Comparison of ENCODE assay signal across 22 mouse cellular contexts in the genomic region with DNA sequence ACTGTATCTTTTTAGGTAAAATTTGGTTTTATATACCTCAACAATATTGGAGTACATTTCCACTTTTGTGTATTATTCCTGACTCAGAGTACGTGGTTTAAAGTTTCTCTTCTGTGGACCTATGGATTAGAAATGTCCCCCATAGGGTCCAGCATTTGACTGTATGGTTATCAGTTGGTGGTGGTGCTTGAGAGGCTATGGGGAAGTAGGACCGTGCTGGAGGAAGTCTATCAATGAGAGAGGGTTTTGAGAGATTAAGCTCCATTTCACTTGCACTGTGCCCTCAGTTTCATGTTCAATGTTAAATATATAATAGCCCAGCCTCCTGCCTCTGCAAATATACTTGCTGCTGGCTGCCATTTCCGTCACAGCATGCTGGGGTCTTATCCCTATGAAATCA. TPM values are rescaled to one million over a fixed set of nuclear protein-coding genes. Genes with fewer than 3 reads are reported as not detected.
A peak's percentile ranks its signal among the peaks of the same experiment; 100 is the strongest.
DNase-seq lines count a peak whose midpoint lies in the region; TF ChIP-seq lines count a peak whose summit lies in the region.
"Had no signal": no experiment of that assay in that cellular context is flagged by ENCODE, and none has a peak within 500 bp of the region (broad histone marks: within the 10 kb centered on the region; RNA-seq: fewer than 3 reads in every experiment).

No protein-coding gene starts in this region.

- no peak for TF ChIP-seq POLR2A in MEL (IDR thresholded peaks at IDR 0.05; ENCODE audit: control insufficient read depth in 1 of 2, insufficient read depth in 1 of 2, low read depth in 1 of 2, low read length in 2 of 2, poor library complexity in 1 of 2)

- H3K27me3 ChIP-seq in MEL (ENCODE audit: control insufficient read depth in 1 of 2, insufficient read depth in 2 of 2, low read length in 2 of 2), result no peaks in the 10 kb centered on the region
- H3K27me3 ChIP-seq: CH12.LX, Patski had no signal

- no peak overlapping the region for H3K4me3 ChIP-seq in MEL (ENCODE audit: control insufficient read depth in 1 of 2, insufficient read depth in 1 of 2, low read depth in 2 of 2, low read length in 2 of 2)

- no peaks in the 10 kb centered on the region for H3K9me3 ChIP-seq in MEL (replicated peaks; ENCODE audit: insufficient read depth, low read length)
- H3K9me3 ChIP-seq: G1E had no signal

- no peak overlapping the region for H3K9ac ChIP-seq in MEL (ENCODE audit: control insufficient read depth, low read depth, low read length, poor library complexity, severe bottlenecking)

- no peak for TF ChIP-seq CTCF in MEL (IDR thresholded peaks at IDR 0.05 in 2 of 3, conservative IDR thresholded peaks at IDR 0.05 in 1 of 3; ENCODE audit: control insufficient read depth in 1 of 3, insufficient read depth in 1 of 3, low read depth in 2 of 3, low read length in 3 of 3, poor library complexity in 1 of 3, severe bottlenecking in 1 of 3)

- peak in 1 of 2 experiments; percentile 77 for TF ChIP-seq EP300 in MEL (IDR thresholded peaks at IDR 0.05; ENCODE audit: low read depth in 1 of 2, low read length in 2 of 2)

- H3K4me1 ChIP-seq in MEL (ENCODE audit: control insufficient read depth in 1 of 2, insufficient read depth in 2 of 2, low read length in 2 of 2), result peaks cover 3 to 4% of the 10 kb centered on the region in 2 experiments; a peak in 1 of 4 replicates

- H3K79me2 ChIP-seq in MEL (ENCODE audit: control insufficient read depth, insufficient read depth, low read length, poor library complexity), result no peaks in the 10 kb centered on the region

- H3K27ac ChIP-seq in MEL (ENCODE audit: control insufficient read depth, low read depth, low read length), result no peak overlapping the region

- TF ChIP-seq RAD21 in MEL (IDR thresholded peaks at IDR 0.05; ENCODE audit: low read depth, low read length), result no peak

- H3K36me3 ChIP-seq in MEL (ENCODE audit: control insufficient read depth in 1 of 2, insufficient read depth in 2 of 2, low read length in 2 of 2), result peaks cover 0 to 5% of the 10 kb centered on the region in 2 experiments; a peak in 2 of 4 replicates
- H3K36me3 ChIP-seq: G1E had no signal

- DNase-seq in MEL (ENCODE audit: low read depth, low spot score), result peak; percentile 78
- peak; percentile 42 for DNase-seq in MEL-GATA-1-ER (ENCODE audit: extremely low read depth, low read depth)
- no peak for DNase-seq in frontal cortex, adult 2 months (ENCODE audit: extremely low spot score in 1 of 2, low spot score in 1 of 2)
- no peak for DNase-seq in cerebellum, adult 8-10 months
- DNase-seq: adrenal gland, adult 2 months; adrenal gland, adult 8-10 months; adrenal gland, postnatal 10 days; adrenal gland, postnatal 14 days; adrenal gland, postnatal 25 days; adrenal gland, postnatal 36 days; B cell, adult 2 months; cerebellum, adult 11 months; cerebellum, adult 11-12 months; cerebellum, adult 18-20 months; cerebellum, adult 2 months; cerebellum, adult 9-10 months had no signal

TF ChIP-seq in MEL, 35 proteins besides CTCF, POLR2A, EP300 and RAD21:
- TF ChIP-seq CHD1 (IDR thresholded peaks at IDR 0.05; ENCODE audit: low read depth, low read length) (no peak), MAX (IDR thresholded peaks at IDR 0.05; ENCODE audit: low read length) (no peak), MAFK (IDR thresholded peaks at IDR 0.05; ENCODE audit: borderline replicate concordance, low read depth, low read length) (no peak), NRF1 (IDR thresholded peaks at IDR 0.05; ENCODE audit: insufficient read depth, low read depth, low read length, poor library complexity, severe bottlenecking) (no peak), GATA1 (IDR thresholded peaks at IDR 0.05; ENCODE audit: low read depth, low read length) (peak; percentile 63)

RNA-seq across cellular contexts. Expression of gene Cdh9, which starts 28.7 kb away (rescaled TPM):
- not detected in 2 replicates for total RNA-seq in MEL (2012; rRNA removed)
- polyA plus RNA-seq in MEL (2012; ENCODE audit: insufficient read depth in 1 of 2, insufficient read length in 2 of 2, low read depth in 1 of 2, low replicate concordance in 2 of 2, missing spikeins in 1 of 2), result not detected
- polyA plus RNA-seq in frontal cortex, adult 2 months (2012; rRNA removed), result 8.6 and 13.5 TPM in 2 replicates
- total RNA-seq: CH12.LX had no signal
- polyA plus RNA-seq: activated CD4-positive, CD25-positive, alpha-beta regulatory T cell, adult 4 months; C2C12; CD4-positive, CD25-positive, alpha-beta regulatory T cell, adult 4 months; G1E; Patski had no signal

Comparison
In these comparisons a context has a peak if more than half of its experiments do, and no peak if none do; other contexts are left out.
1. DNase-seq: peak in MEL (single experiment) and MEL-GATA-1-ER (single experiment); none in frontal cortex, adult 2 months (0 of 2) and cerebellum, adult 8-10 months (single experiment).